Mouse (Mus musculus) frontal cortex, adult (tissue): ENCODE measurements around the gene Ppp1r12b.
"Not testable (repeated sequence)": the region's sequence is repeated elsewhere in the genome, so short reads cannot be mapped to it uniquely, and the experiment has no call there.

Experiments
- ATAC-seq: cut with Nextera tagmentation; 2 replicates; pipeline ENCODE4 v1.9.2; 2017; ENCODE audit warnings: mild to moderate bottlenecking, moderate library complexity, mixed read lengths; ENCODE audit not compliant: low TSS enrichment

The Ppp1r12b gene

GRCm38 (mm10) chr1:134851211-134851610 is 104.5 kb downstream of the Ppp1r12b start:
- no peak for ATAC-seq

GRCm38 (mm10) chr1:134850361-134850760 is 105.4 kb downstream of the Ppp1r12b start:
- no peak for ATAC-seq

DNA sequence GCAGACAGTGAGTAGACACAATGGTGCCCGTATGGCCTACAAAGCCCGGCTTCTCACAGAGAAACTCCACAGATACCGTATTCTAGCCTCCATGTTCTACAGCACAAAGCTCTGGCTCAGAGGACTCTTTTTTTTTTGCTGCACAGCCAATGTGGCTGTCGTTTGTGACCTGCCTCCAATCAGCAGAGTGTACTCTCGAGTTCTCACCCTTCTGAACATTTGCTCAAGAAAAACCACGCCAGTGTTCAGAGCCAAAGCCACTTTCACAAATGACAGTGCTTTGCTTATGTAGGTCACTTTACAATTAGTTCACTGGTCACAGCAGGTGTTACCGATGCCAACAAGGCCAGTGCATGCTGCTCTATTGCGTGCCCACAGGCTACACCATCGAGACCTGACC is 107.9 kb downstream of the Ppp1r12b start:
- ATAC-seq: no peak

DNA sequence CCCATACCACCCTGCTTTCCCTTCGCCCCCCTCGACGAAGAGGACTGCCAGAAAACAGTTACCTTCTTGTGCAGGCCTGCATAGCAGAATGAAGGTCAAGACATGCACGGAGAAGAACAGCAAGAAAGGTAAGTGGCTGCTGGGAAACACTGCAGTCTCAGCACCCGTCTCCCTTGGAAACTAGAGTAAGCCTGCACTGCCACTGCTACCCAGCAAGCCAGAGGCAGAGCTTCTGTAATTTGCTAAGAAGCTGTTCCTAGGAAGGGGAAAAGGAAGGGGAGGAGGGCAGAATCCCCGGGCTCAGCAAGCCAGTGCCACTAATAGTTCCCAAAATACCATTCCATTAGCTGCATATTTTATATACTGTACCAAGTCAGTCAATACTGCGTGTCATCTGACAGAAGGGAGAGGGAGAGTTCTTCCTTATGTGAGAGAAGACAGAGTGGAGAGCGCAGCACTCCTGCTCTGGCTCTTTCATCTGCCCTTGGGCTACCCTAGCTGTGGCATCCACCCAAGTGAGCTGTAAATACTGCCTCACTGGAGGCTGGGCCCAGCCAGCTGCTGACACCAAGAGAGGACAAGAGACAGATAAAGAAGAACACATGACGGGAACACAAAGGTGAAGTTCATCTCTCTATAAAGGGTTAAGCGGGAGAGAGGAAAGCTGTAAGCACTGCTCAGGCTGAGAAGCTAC is 109.3 kb downstream of the Ppp1r12b start:
- ATAC-seq: peak; percentile 75

GRCm38 (mm10) chr1:134843369-134843768 is 112.4 kb downstream of the Ppp1r12b start:
- peak; percentile 66 for ATAC-seq

DNA sequence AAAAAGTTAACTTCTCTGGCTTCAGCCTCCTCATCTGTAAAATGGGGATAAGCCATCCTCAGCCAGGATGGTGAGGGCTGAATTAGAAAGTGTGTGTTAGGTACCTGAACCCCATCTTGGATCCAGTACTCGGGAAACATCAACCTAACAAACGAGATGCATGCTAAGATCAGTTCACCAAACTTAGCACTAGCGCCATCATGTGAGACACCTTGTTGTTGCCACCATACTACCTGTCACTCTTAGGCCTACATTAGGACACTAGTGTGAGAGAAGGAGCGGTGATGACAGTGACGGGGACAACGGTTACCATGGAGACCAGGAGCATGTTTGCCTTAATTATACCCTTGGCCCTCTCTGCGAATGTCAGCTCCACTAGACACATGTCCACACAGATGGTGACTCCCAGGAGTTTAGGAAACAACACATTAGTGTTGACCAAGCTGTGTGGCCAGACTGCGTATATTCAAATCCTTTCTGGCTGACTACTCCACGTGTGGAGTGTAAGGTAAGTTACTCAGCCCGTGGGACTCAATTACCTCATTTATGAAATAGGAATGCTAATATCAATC is 118.7 kb downstream of the Ppp1r12b start:
- ATAC-seq: no peak

DNA sequence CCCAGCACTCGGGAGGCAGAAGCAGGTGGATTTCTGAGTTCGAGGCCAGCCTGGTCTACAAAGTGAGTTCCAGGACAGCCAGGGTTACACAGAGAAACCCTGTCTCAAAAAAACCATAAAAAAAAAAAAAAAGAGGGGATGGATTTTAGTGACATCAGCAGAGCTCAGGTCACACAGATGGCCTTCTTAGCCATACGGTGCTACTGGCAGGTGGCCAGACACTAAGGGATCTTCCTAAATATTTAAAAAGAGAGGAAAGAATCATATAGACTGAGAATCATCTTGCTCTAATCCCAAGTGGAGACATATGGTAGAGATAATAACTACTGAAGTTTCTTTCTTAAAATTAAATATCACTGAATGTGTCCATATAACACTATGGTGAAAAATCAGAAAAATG is 124.9 kb downstream of the Ppp1r12b start:
- not testable (repeated sequence) for ATAC-seq

DNA sequence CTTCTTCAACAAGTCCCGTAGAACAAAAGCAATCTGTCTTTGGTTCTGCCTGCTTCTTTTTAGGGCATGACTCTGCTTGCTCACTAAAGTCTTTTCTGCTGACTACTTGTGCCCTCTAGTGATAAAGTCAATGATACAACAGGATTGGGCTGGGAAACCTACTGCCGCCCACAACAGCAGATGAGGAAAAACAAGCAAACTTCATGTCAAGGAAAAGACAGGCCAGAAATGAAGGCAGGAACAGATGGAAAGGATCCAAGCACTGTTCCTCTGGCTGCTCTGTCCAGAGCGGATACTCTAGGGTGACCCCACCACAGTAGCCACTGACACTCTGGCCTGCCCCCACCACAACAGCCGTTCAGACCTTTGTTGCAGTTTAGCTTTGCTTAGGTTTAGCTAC is 126.1 kb downstream of the Ppp1r12b start:
- peak; percentile 80 for ATAC-seq

DNA sequence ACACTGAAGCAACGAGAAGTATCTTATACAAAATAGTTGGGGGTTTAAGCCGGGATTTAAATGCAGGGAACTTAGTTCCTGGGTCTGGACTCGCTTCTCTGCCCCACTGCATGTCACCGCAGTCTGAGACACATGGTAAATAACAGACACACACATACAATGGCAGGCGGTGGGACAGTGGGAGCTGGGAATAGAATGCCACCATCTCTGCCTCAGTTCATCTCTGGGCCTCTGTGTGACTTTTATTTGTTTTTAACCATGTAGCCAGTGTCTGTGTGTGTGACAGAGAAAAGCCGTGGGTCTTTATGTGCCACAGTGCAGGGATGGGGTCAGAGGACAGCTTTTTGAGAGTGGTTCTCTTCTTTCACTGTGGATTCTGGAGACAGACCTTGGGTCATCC is 130.8 kb downstream of the Ppp1r12b start:
- ATAC-seq: peak; percentile 22; the same call in 1 of the 2 replicates

GRCm38 (mm10) chr1:134823842-134824241 is 131.9 kb downstream of the Ppp1r12b start:
- no peak for ATAC-seq

- 0 out of 2 replicates have a peak, but pooled peaks have one; percentile 21 for ATAC-seq
Observed at GRCm38 (mm10) chr1:134823323-134823722, 132.4 kb downstream of the Ppp1r12b start.

DNA sequence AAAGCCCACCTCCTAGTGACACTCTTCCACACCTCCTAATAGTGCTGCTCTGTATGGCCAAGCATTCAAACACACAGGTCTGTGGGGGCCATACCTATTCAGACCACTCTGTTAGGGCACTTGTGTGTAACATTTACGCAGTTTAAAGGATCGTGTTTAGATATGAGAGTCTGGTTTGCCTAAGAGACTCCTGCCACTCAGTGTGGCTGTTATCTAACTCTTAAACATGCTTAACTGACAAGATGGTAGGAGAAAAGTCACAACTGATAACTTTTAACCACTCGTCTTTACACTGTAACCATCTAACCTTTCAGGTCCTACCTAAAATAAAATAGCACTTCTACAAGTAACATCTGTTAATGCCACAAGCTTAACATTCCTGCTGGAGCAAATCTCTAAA is 134.9 kb downstream of the Ppp1r12b start:
- ATAC-seq: no peak

DNA sequence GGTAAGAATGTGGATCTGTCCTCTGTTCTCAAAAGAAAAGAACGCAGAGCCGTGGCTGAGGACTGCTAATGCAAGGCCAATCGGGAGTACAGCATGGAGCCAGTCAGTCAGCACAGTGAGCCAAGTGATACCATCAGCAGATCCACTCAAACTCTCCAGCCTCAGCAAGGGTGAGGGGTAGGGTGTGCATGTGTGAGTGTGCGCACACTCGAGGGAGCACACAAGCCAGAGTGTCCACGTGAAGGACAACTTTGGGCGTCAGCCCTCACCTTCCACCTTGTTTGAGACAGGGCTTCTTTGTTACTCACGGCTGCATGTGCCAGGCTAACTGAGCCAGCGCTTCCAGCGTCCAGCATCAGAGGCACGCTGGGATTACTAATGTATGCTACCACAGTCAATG is 136.5 kb downstream of the Ppp1r12b start:
- peak; percentile 10; the same call in 1 of the 2 replicates for ATAC-seq

- ATAC-seq: peak; percentile 80
Observed at GRCm38 (mm10) chr1:134818716-134819115, 137.0 kb downstream of the Ppp1r12b start.

DNA sequence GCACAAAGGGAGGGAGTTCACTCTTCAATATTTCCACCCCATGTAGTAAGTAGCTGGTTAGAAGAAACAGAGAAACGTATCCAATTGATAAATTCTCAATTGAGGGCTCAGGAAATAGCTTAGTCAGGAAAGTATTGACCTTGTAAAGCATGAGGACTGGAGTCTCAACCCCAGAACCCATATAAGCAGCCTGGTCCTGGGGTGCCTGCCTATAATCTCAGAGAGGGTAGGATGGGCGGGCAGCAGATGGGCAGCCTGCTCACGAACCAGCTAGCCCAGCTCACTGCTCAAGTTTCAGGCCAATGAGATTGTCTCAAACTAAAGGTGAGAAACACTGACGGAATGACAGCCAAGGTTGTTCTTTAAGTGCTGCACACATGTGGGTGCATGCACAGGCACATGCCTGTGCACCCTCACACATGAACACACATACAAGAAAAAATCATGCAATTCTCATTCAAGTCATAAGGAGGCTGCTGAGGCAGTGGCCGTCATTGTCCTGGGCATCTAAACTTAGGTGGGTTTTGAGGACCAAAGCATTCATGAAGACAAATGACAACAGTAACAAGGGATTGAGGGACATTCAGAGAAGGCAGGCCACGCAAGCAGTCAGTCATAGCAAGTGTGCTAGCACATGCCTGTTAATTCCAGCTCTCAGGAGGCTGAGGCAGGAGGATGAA is 137.7 kb downstream of the Ppp1r12b start:
- no peak for ATAC-seq

- no peak for ATAC-seq
Observed at GRCm38 (mm10) chr1:134817120-134817519, 138.6 kb downstream of the Ppp1r12b start.

GRCm38 (mm10) chr1:134816617-134817016 is 139.1 kb downstream of the Ppp1r12b start:
- ATAC-seq: no peak

DNA sequence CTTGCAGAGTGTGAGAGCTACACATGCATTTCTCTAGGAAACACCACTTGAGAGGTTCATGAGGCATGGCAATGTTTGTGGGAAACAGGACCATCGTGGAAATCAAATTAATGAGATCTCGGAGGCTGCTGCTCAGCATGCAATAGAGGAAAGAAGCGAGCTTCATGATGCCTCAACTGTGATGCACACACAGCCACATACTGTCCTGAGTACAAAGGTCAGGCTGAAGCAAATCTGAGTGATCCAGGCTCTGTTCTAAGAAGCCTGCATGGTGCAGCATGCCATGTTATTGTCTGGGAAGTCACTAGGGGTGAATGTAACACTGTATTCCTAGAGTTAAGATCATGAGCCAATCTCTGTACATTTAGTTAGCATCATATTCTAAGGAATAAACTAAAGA is 140.0 kb downstream of the Ppp1r12b start:
- ATAC-seq: no peak

DNA sequence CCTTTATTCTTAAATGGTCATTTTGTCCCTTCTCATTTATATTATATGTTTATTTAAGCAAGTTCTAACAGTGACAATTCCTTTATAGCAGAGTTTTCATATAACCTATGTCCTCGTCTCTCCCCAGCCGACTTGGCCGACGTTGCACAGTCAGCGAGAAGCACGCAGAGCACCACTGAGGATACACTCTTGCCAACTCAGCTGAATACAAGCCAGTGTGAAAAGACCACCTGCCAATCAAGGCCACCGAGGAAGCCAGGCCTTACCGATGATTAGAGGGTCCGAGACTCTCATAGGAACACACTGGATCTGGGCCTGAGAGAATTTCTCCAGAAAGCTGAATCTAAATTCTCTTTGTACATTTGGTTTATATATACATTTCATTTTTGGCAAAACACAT is 150.3 kb downstream of the Ppp1r12b start:
- ATAC-seq: no peak

GRCm38 (mm10) chr1:134804373-134804772 is 151.4 kb downstream of the Ppp1r12b start:
- ATAC-seq: no peak

- no peak for ATAC-seq
Observed at GRCm38 (mm10) chr1:134803286-134804117, 152.2 kb downstream of the Ppp1r12b start.

DNA sequence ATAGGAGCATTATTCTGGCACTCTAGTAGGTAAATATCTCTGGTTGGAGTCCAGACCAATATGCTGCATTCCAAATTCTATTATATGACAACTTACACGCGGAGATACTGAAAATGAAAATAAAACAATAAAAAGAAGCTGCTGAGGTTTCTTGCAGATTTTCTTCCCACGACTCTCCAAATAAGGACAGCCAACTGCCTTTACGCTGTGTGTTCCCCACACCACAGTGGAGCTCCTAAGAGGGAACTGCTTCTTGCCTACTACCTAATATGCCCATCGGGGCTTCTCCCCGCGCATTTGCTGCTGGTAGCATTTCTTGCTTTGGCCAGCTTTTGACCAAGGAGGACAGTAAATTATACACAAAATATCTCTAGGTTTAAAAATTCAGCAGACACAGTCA is 154.0 kb downstream of the Ppp1r12b start:
- ATAC-seq: peak; percentile 77
